Mouse (Mus musculus): ENCODE results near the gene Slc2a2.

The Slc2a2 gene

DNA sequence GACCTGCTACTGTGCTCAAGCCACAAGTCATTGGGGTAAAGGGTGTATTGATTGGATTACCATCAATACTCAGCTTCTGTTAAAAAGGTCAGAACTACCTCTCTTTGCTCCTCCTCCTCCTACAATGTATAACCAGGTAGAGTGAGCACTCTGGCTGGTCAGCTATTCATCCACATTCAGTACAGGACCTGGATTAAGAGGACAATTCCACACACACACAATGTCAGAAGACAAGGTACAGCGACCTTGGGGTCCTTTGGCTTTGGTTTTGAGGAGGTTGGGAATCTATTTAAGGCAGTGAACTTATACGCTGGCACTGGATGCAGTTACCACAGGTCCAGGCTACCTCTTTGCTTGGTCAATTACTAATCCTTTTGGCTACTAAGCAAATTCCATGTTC, at the start of gene Slc2a2:
TSS of gene Slc2a2 (plus strand) at position 107 of the 400 bp plus-strand sequence.
- DNase-seq, result no peak

DNA sequence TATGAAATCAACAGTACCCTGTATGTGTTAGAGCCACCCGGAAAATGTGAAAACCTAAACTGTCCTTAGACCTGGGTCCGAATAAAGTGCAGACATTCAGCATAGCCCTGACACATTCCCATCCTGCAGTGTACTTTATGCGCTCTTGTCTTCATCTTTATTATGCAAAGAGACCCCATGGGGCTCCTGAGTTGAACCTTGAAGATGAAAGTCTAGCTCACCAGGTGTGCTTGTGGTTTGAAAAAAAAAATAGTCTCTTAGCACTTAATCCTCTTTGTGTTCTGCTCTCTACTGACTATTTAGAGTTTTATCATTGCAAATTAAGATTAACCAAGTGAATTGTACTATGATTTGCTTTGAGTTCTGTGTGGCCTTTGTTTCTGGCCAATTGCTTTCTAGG, 45.1 kb upstream of the Slc2a2 start:
- DNase-seq, result no peak

DNA sequence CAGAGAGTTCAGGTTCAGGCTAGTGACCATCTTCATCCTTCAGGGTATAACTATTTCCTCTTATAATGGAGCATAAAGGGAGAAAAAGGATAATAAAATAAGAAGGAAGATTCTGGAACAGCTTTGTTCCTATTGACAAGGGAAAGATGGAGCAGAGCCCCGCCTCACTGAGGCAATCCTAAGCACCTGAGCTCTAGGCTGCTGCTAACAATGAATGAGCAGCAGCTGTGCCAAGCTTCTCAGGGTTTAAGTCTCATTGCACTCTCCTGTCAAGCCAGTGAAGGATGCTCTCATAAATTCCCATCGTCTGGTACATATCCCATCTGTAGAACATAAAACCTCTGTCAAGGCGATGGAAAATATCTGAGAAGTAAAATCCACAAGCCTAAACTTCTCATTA, 44.7 kb upstream of the Slc2a2 start:
- no peak for DNase-seq

DNA sequence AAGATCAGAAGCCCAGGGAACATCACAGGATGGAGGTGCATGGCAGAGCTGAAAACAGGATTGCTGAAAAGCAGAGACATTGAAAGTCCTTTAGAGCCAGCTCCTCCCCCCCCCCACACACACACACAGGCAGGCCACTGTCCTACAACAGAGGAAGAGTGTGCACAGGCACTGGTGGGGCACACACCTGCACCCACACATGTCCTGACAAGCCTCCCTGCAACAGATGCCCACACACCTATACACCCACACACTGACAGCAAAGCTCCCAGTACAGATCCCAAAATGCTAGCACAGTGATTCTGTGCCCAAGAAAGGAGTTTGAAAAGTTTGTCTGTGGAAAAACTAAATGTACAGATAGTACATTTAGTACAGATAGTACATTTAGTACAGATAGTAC, 43.0 kb upstream of the Slc2a2 start:
- DNase-seq, result no peak

DNA sequence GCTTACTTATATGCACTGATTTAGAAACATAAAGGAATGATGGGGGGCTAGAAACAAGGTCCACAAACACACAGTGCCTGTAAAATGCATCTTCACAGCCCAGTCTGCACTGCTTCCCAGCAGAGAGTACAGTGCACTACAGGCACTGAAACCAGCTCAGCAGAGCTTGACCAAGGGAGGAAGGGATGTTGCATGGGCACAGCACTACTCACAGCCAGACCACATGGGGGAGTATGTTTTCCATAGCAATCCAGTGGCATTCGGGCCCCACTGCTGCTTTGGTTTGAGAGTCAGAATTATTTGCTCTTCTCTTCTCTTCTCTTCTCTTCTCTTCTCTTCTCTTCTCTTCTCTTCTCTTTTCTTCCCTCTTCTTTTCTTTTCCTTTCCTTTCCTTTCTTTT, 39.4 kb upstream of the Slc2a2 start:
- DNase-seq, result no peak

DNA sequence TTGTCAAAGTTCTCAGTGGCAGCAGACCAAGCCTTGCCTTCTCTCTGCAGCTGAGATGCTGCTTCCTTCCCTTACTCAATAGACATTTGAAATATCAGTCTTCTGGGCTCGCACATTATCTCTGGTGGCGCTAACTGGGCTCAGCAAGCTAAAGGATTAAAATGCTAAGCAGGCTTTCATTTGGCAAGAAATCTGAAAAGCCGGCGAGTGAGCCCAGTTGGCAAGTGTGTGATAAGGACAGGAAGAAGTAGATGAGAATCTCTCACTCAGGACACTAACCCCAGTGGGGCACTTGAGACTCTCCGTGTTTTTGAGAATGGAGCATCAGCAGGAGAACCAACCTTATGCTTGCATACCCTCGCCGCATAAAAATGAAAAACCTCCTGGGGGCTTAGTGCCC, 16.9 kb upstream of the Slc2a2 start:
- DNase-seq, result no peak

DNA sequence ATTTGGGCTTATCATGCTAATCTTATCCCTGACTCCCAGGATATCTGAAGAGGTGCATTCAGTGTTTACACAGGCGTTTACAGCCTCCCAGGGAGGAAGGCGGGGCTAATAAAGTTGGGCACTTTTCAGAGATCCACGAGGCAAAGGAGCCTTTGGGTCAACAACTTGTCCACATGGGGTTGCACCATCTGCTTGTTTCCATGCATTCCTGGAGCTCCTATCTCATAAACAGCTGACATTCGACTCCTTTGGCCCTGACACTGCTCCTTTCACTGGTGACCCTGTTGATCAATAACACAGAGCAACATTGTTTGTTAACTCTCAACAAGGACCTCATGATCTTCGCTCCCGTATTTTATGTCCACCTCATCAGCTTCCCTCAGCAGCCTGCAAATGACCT, 15.8 kb upstream of the Slc2a2 start:
- DNase-seq, result no peak

DNA sequence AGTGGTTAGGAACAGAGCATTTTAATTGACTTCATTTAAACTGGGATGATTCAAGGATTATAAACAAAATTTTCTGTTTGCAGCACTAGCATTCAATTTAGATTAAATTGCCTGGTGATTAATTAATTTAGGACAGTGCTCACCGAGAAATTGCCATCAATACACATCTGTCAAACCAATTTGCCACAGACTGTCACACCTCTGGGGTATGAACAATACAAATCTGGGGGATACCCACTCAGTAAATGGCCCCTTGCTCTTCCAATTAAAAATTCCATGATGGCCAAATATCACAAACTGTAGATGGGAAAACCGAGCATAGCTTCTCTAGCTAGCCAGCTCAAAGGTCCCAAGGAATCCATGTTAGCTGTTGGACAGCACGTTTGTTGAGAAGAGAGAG, 15.3 kb upstream of the Slc2a2 start:
- no peak for DNase-seq

DNA sequence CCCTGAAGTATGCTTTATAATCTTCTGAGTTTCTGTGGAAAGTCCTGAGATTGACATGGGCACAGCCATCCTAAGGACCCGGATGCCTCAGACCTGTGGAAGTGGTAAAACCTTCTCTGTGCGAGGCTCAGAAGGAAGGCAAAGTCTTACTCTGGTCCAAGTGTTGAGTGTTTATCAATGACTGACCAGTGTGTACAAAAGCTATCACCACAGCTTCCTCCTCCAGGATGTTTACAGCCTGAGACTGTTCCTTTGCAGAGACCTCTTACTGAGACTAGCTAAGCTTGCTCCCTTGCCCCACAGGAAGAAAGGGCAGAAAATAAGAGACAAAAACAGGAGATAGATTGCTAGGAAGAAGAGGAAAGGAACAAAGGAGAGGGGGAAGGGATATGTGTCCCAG, 12.2 kb upstream of the Slc2a2 start:
- DNase-seq, result no peak

DNA sequence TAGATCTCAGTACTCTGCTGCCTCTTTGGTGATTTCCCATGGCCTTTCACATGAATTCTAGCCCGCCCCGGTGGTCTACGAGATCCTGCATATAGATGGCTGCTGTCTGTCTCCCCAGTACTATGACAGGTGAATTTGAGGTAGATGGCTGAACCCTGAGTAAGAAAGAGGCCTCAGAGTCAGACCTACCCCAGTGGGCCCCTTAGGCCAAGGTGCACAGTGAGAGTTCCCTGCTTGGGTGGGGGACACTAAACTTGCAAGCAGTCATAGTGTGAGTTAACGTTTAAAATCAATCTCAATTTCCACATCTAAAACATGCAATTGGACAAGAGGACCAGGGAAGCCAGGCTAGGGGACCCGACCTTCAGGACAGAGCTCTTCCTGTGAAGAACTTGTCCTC, 2.9 kb upstream of the Slc2a2 start:
- no peak for DNase-seq

DNA sequence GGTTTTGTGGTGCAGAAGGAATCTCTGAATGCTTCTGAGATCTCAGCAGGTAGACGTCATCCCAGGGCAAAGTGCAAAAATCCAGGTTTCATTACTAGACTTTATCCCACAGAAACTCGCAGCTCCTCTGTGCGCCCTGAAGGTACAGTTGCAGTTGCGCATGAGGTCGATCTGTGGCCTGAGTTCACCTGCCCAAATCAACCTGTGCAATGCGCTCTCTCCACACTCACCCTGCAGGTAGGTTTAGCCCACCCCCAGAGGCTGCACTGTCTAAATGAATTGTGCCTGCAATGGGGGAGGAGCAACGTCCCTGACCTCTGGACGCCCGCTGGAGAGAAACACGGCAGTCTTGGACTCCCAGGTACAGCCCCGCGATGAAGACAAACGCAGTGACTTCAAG, 2.1 kb upstream of the Slc2a2 start:
- no peak for DNase-seq

DNA sequence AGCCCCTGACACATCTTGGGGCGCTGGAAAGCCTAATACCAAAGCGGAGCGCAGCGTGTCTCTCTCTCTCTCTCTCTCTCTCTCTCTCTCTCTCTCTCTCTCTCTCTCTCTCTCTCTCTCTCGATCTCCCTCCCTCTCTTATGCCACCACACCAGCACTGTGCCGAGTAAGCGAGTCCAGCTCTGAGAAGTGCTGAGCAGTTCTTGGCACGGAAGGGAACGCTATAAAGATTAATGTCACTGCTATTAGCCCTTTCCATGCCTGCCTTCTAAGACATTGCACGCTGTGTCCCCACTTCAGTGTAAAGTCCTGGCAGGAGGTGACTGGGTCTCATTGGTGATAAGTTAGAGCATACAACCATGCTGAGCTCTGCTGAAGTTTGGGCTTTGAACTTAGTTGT, 1.5 kb upstream of the Slc2a2 start:
- no peak for DNase-seq

DNA sequence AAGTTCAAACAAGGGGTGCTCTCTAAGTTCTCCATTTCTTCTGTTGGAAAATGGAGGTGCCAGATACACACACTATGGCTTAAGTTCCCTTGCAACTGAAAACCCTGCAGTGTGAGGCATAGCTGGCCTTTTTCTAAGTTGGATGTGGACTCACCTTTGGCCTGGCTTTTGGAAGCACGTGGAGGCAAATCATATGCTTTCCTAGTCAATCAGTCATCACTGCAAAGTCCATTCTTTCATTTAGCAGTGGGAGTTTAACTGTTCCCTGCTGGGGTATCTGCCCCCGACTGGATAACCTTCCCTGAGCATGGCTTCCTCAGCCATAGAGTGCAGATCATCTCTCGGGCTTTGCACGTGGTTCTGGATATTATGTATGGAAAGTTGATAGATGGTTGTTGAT, 1.9 kb downstream of the Slc2a2 start:
- no peak for DNase-seq

DNA sequence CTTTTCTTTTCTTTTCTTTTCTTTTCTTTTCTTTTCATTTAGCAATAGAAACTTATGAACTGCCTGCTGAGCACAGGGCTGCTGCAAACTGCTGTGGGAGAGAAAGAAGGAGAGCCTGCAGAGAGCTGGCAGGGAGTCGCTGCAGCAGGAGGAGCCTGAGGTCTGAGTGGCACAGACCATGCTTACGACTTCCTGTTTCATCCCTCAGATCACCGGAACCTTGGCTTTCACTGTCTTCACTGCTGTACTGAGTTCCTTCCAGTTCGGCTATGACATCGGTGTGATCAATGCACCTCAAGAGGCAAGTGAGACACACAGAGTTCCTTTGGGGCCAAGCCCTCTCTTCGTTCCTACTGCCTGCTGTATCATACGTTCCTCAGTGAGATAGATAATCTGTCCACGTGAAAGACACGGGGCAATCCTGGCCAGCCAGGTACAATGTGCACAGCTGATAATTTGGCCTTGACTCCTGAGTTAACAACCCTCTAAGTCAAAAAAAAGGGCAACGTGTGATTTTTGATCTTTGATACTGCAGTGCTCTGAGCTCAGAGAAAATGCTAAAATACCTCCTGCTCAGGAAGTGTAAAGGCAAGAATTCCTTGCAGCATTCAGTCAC, 7.9 kb downstream of the Slc2a2 start:
- no peak for DNase-seq

DNA sequence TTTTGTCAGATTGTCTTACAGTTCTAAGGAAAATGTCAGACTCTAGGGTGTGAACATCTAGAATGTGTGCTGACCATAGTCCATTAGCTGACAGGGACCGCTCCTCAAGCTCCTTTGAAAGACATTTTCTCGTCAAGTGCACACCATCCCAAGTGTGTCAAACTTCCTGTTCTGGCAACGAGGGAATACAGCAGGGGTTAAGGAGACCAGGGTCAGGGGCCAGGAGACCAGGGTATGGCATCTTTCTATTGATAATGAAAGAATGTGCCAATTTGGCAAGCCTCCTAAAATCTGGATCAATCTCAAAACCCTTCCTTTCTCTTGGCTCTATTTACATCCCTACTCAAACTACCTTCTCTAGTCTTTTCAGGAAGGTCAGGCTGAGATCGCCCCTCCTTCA, 9.0 kb downstream of the Slc2a2 start:
- no peak for DNase-seq

DNA sequence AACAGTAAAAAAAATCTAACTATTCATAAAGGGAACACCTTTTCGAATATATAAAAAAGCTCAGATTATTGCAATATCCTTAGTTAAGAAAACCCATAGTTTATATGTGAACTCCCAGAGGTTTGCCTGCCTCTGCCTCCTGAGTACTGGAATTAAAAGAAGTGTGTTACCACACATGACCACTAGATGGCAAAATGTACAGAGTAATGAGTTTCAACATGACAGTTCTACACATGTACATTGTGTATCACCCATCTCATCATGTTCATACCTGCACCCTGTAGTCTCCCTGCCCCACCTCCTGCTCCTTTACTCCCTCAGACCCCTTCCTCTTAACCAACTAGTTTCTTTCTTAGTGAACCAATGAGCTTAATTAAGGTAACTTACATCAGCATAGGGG, 12.0 kb downstream of the Slc2a2 start:
- no peak for DNase-seq

DNA sequence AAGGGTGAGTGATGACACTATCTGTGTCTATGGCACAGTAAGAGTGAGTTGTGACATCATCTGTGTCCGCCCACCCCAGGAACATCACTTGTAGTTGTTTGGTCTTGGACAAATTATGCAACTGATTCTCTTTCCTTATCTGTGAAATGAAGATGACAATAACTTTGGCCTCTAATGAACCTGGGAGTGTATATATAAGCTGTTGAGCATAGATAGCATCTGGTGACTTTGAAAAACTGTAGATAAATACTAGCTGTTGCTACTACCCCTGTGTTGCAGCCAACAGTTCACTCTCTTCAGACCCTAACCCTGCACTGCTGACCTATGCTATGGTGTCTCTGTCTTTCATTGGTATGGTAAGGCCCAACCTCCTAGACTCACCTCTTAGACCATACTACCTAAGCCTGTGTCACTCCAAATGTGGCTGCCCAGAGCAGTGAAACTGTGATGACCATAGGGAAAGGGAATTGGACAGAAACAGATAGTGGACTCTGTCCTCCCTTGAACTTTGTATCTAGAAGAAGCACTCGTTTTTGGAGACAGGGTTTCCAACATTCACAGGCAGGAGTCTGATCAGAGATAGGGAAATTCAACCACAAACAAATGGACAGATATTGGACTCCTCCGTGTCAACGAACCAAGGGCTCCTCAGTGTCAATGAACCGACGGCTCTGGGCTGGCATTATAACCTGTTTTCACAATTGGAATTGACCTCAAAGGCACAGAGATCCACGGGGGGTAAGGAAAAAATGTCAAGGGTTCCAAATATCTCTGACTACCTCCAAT, 16.4 kb downstream of the Slc2a2 start:
- no peak for DNase-seq

DNA sequence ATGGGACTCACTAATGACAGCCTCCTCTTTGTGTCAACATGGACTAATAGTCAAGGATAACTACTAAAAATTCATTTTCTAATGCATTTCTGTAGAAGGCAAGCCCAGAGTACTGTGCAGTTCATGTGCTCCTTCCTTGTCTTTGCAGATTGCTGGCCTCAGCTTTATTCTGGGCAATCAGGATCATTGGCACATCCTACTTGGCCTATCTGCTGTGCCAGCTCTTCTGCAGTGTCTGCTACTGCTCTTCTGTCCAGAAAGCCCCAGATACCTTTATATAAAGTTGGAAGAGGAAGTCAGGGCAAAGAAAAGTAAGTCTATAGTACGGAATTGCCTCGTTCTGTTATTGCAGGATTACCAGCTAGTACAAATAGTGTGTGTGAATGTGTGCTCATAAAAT, 20.8 kb downstream of the Slc2a2 start:
- no peak for DNase-seq

DNA sequence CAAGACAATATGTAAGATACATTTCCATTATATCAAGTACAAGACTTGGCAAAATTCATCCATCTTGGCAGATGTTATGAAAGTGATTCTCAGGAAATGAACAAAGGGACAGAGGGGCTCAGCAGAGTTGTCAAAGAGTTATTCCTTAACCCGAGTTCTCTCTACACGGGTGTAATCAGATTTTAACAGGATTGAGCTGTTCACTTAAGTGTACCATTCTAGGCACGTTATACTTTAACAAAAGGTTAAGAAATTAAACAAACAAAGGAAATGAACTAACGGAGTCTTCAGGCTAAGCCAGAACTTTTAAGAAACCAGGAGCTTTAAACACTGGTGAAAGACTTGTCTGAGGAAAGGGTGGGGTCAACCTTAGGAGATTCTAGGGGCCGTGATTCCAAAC, 23.5 kb downstream of the Slc2a2 start:
- no peak for DNase-seq

DNA sequence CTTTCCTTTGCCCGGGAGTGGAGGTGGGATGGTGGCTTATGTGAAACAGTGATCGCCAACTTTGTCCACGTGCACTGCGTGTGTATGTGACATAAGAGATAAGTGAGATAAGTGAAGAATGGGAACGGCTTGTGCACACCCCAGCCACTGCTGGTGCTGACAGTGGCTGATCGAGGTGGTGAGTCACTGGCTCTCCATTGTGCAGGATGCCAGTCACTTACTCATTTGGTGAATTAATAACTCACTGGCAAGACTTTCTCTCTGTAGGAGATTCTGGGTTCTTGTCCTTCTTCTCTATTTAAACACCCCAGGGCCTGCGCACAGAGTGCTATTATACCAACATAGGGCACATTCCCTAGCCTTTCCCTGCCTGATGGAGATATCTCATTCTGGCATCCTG, 24.1 kb downstream of the Slc2a2 start:
- no peak for DNase-seq

DNA sequence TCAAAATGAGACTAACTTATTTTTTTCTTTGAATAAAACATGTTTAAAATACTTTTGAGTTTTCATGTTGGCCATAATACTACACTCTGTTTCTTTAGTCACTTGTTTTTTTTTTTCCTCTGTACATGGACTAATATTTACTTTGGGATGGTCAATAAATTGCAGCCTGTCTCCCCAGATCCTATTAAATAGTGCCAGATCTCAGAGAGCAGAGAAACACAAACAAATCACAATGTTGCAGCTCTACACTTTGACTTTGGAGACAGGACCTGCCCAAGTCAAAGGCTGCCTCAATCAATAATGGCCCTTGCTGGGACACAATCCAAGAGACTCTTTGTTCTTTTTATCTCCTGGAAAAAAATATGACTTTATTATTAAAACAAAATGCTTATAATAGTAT, 24.8 kb downstream of the Slc2a2 start:
- no peak for DNase-seq

DNA sequence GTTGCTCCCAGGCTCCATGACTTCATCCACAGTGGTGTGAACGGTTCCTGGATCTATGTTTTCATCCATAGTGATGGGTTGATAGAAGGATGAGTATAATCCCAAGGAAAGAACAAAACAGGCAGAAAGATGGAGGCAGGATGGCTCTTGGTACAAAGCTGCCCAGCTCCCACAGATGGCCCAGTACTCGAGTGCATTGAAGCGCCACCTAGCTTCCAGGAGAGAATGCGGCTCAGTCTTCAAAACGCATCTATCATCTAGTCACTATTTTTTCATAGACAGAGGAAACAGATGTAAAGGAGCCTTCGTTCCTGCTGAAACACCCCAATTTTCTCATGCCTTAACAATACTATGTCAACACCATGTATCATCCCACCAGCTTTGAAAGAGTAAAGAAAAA, 25.8 kb downstream of the Slc2a2 start:
- no peak for DNase-seq

DNA sequence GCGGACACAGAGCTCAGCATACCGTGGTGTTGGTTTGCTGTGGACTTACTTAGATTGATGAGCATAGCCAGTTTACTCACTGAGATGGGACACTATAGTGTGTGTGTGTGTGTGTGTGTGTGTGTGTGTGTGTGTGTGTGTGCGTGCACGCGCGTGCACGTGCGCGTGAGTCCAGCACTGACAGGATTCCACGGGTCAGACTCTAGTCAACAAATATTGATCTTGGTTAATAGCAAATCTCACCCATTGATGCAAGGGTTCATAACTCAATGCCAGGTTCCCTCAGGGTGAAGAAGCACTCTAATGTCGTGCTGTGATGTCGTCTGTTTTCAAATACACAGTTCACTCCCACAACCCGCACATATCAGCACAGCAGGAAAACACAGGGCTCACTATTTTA, 27.5 kb downstream of the Slc2a2 start:
- DNase-seq, result no peak

DNA sequence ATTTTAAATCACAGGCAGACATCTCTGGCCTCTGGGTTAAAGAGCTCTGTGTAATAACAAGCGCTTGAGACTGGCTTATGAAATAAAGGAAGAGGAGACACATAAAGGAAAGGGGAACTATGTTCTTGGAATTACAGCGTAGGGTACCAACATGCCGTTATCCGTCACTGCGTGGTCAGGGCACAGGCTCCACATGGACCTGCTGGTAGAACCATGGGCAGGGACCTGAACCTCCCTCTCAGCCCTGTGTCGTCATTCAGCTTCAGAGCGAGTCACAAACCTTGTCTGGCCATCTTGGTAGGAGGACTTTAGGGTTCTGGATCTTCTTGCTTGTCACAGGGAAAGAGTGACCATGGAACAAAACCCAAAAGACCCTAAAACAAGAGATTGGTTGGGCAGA, 28.7 kb downstream of the Slc2a2 start:
- no peak for DNase-seq

DNA sequence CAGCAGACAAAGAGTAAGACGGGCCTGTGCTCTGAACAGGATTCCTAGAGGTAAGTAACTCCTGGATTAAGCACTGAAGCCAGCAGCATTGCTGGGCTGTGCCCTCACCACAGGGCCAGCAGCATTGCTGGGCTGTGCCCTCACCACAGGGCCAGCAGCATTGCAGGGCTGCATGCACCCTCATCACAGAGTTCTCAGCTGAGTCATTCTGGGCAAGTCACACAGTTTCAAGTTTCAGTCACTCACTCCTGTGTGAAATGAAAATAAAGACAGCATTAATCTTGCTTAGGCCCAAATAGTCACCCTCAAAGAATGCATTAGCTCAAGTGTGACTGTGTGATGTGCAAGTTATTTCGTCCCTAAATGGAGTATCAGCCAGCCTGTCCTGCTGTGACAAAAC, 37.0 kb downstream of the Slc2a2 start:
- no peak for DNase-seq

Data from thymus, adult 18-20 months (tissue).